Comparison of ENCODE assay signal across 11 mouse cellular contexts in genomic region chr2:152346776-152347465, GRCm38 (mm10). TPM values are rescaled to one million over a fixed set of nuclear protein-coding genes. Genes with fewer than 3 reads are reported as not detected.
A peak's percentile ranks its signal among the peaks of the same experiment; 100 is the strongest.
DNase-seq lines count a peak whose midpoint lies in the region; ATAC-seq and TF ChIP-seq lines count a peak whose summit lies in the region.
"Had no signal": no experiment of that assay in that cellular context is flagged by ENCODE, and none has a peak within 500 bp of the region (broad histone marks: within the 10 kb centered on the region; RNA-seq: fewer than 3 reads in every experiment).

No protein-coding gene starts in this region.

- no peak for TF ChIP-seq CTCF in ES-Bruce4 (IDR thresholded peaks at IDR 0.05; ENCODE audit: low read depth, low read length)
- no peak for TF ChIP-seq CTCF in liver, embryonic 14.5 days (IDR thresholded peaks at IDR 0.05; ENCODE audit: low read depth)

- peak overlapping the region; percentile 79 for H3K9ac ChIP-seq in ES-Bruce4 (ENCODE audit: low read depth, poor library complexity, severe bottlenecking)
- peak overlapping the region; percentile 62 for H3K9ac ChIP-seq in liver, embryonic 14.5 days (replicated peaks)
- no peak overlapping the region for H3K9ac ChIP-seq in hindbrain, embryonic 11.5 days (ENCODE audit: low read depth, low read length)

- H3K4me1 ChIP-seq in heart, embryonic 10.5 days: peaks cover 32% of the 10 kb centered on the region
- H3K4me1 ChIP-seq in ES-Bruce4 (ENCODE audit: control insufficient read depth, insufficient read depth, low read length): no peaks in the 10 kb centered on the region
- peaks cover 18 to 44% of the 10 kb centered on the region in 2 experiments for H3K4me1 ChIP-seq in liver, embryonic 14.5 days (replicated peaks; ENCODE audit: control insufficient read depth in 2 of 2, insufficient read depth in 2 of 2, low read length in 1 of 2)
- H3K4me1 ChIP-seq in hindbrain, embryonic 11.5 days (replicated peaks; ENCODE audit: control insufficient read depth, insufficient read depth, low read length): peaks cover 4% of the 10 kb centered on the region; the same call in 1 of the 2 replicates

- no peaks in the 10 kb centered on the region for H3K9me3 ChIP-seq in heart, embryonic 10.5 days
- H3K9me3 ChIP-seq in ES-Bruce4 (replicated peaks; ENCODE audit: control insufficient read depth, insufficient read depth, low read length, poor library complexity, severe bottlenecking): no peaks in the 10 kb centered on the region
- H3K9me3 ChIP-seq in liver, embryonic 14.5 days (ENCODE audit: control insufficient read depth, low read length): no peaks in the 10 kb centered on the region
- no peaks in the 10 kb centered on the region for H3K9me3 ChIP-seq in hindbrain, embryonic 11.5 days (ENCODE audit: control insufficient read depth, low read length)

- peak; percentile 82 for ATAC-seq in liver, embryonic 14.5 days (ENCODE audit: insufficient read depth)
- ATAC-seq in hindbrain, embryonic 11.5 days (ENCODE audit: low FRiP score): no peak

- no peak for TF ChIP-seq EP300 in ES-Bruce4 (IDR thresholded peaks at IDR 0.05; ENCODE audit: insufficient read depth, low read depth, low read length)
- peak; percentile 78 for TF ChIP-seq EP300 in liver, embryonic 14.5 days (IDR thresholded peaks at IDR 0.05; ENCODE audit: low read depth)

- peak overlapping the region; percentile 66 for H3K4me2 ChIP-seq in liver, embryonic 14.5 days (ENCODE audit: low read depth)
- H3K4me2 ChIP-seq in hindbrain, embryonic 11.5 days (replicated peaks; ENCODE audit: low read depth, low read length): no peak overlapping the region

- H3K27me3 ChIP-seq in heart, embryonic 10.5 days (ENCODE audit: insufficient read depth, poor library complexity, severe bottlenecking): peaks cover 12% of the 10 kb centered on the region
- H3K27me3 ChIP-seq in ES-Bruce4 (ENCODE audit: control insufficient read depth, insufficient read depth, low read length, poor library complexity, severe bottlenecking): no peaks in the 10 kb centered on the region
- H3K27me3 ChIP-seq in liver, embryonic 14.5 days (ENCODE audit: control insufficient read depth, insufficient read depth, low read length): no peaks in the 10 kb centered on the region
- peaks cover 7% of the 10 kb centered on the region; the same call in 1 of the 2 replicates for H3K27me3 ChIP-seq in hindbrain, embryonic 11.5 days (ENCODE audit: control insufficient read depth, insufficient read depth, low read length)

- intact Hi-C loops in heart, postnatal 10 days (cut with DNase I): no loop called here

- H3K27ac ChIP-seq in heart, embryonic 10.5 days: peak overlapping the region; percentile 69; the same call in 1 of the 2 replicates
- peak overlapping the region; percentile 42 for H3K27ac ChIP-seq in ES-Bruce4 (ENCODE audit: insufficient read depth, low read length)
- peak overlapping the region; percentile 85 for H3K27ac ChIP-seq in liver, embryonic 14.5 days
- no peak overlapping the region for H3K27ac ChIP-seq in hindbrain, embryonic 11.5 days (ENCODE audit: low read depth, low read length)

- 0 out of 2 replicates have a peak overlapping the region, but pooled peaks have one; percentile 7 for H3K4me3 ChIP-seq in heart, embryonic 10.5 days
- H3K4me3 ChIP-seq in ES-Bruce4 (ENCODE audit: low read depth, low read length): no peak overlapping the region
- H3K4me3 ChIP-seq in liver, embryonic 14.5 days (ENCODE audit: insufficient read depth in 1 of 2, low read depth in 2 of 2, low read length in 2 of 2): peak overlapping the region in 1 of 2 experiments; percentile 35; a peak in 2 of 4 replicates
- H3K4me3 ChIP-seq in hindbrain, embryonic 11.5 days (ENCODE audit: low read depth, low read length): no peak overlapping the region

- TF ChIP-seq POLR2A in ES-Bruce4 (IDR thresholded peaks at IDR 0.05; ENCODE audit: insufficient read depth, low read length): no peak

- no peak for DNase-seq in heart, embryonic 10.5 days (ENCODE audit: low spot score)
- no peak for DNase-seq in heart, postnatal 10 days
- peak; percentile 95 for DNase-seq in c-Kit-positive CD71-positive TER-119-positive erythroid progenitor cells, embryonic 14.5 days (ENCODE audit: low spot score)
- DNase-seq in liver, embryonic 14.5 days (ENCODE audit: low read depth in 3 of 3, low spot score in 3 of 3): peak; percentile 80 to 87 (median 84)
- DNase-seq in right cerebral cortex, adult 18-20 months: no peak
- DNase-seq in embryo, embryonic 9.5 days (ENCODE audit: extremely low spot score): no peak
- no peak for DNase-seq in hindbrain, embryonic 11.5 days (ENCODE audit: low spot score)
- DNase-seq: left cerebral cortex, postnatal 4 days; lung, postnatal 4 days; thymus, adult 18-20 months had no signal

- WGBS in heart, embryonic 10.5 days: 12% methylated on average over 9 of the region's 9 CpGs
- 11% methylated on average over 9 of the region's 9 CpGs for WGBS in liver, embryonic 14.5 days (ENCODE audit: insufficient replicate concordance)
- WGBS in hindbrain, embryonic 11.5 days: 46% methylated on average over 9 of the region's 9 CpGs

- no peaks in the 10 kb centered on the region for H3K36me3 ChIP-seq in heart, embryonic 10.5 days
- no peaks in the 10 kb centered on the region; the same call in 1 of the 2 replicates for H3K36me3 ChIP-seq in ES-Bruce4 (ENCODE audit: control insufficient read depth, insufficient read depth, low read length, poor library complexity, severe bottlenecking)
- H3K36me3 ChIP-seq in liver, embryonic 14.5 days (replicated peaks; ENCODE audit: control insufficient read depth, insufficient read depth, low read depth): no peaks in the 10 kb centered on the region
- H3K36me3 ChIP-seq in hindbrain, embryonic 11.5 days (ENCODE audit: control insufficient read depth, insufficient read depth, low read length): no peaks in the 10 kb centered on the region

RNA-seq across cellular contexts. Expression of gene Trib3, which starts 3.1 kb away (rescaled TPM):
- 5.1 and 5.3 TPM in 2 replicates for polyA plus RNA-seq in heart, embryonic 10.5 days (2016; fragmentation: Nextera tagmentation; extraction: Ambion mirVana)
- 1 to 10 TPM; 3.2 to 3.9 TPM for total RNA-seq in heart, postnatal 10 days (2021)
- polyA plus RNA-seq in ES-Bruce4 (2011; ENCODE audit: insufficient read depth, insufficient read length, low read depth, missing spikeins): 11.4 and 12.3 TPM in 2 replicates
- polyA plus RNA-seq in liver, embryonic 14.5 days (2012; rRNA removed): 0.54 and 0.77 TPM in 2 replicates
- polyA plus RNA-seq in liver, embryonic 14.5 days (2014; fragmentation: Nextera tagmentation; extraction: Ambion mirVana): 0.70 and 1.5 TPM in 2 replicates
- polyA plus RNA-seq in hindbrain, embryonic 11.5 days (2014; fragmentation: Nextera tagmentation; extraction: Ambion mirVana): 0.86 and 1.7 TPM in 2 replicates

RNA-seq across cellular contexts. Expression of gene Rbck1, which starts 14.5 kb away (rescaled TPM):
- 88.0 and 89.3 TPM in 2 replicates for polyA plus RNA-seq in heart, embryonic 10.5 days (2016; fragmentation: Nextera tagmentation; extraction: Ambion mirVana)
- total RNA-seq in heart, postnatal 10 days (2021): 10 to 100 TPM; 72.5 to 76.8 TPM
- polyA plus RNA-seq in ES-Bruce4 (2011; ENCODE audit: insufficient read depth, insufficient read length, low read depth, missing spikeins): 86.7 and 89.1 TPM in 2 replicates
- 49.6 and 54.5 TPM in 2 replicates for polyA plus RNA-seq in liver, embryonic 14.5 days (2012; rRNA removed)
- polyA plus RNA-seq in liver, embryonic 14.5 days (2014; fragmentation: Nextera tagmentation; extraction: Ambion mirVana): 34.3 and 38.8 TPM in 2 replicates
- polyA plus RNA-seq in hindbrain, embryonic 11.5 days (2014; fragmentation: Nextera tagmentation; extraction: Ambion mirVana): 64.7 and 70.6 TPM in 2 replicates

RNA-seq across cellular contexts. Expression of gene Nrsn2, which starts 29.5 kb away (rescaled TPM):
- 3.1 and 3.3 TPM in 2 replicates for polyA plus RNA-seq in heart, embryonic 10.5 days (2016; fragmentation: Nextera tagmentation; extraction: Ambion mirVana)
- not detected for total RNA-seq in heart, postnatal 10 days (2021)
- polyA plus RNA-seq in ES-Bruce4 (2011; ENCODE audit: insufficient read depth, insufficient read length, low read depth, missing spikeins): 1.1 TPM in 1 of 2 replicates, not detected in the other
- polyA plus RNA-seq in liver, embryonic 14.5 days (2012; rRNA removed): not detected in 2 replicates
- not detected in 2 replicates for polyA plus RNA-seq in liver, embryonic 14.5 days (2014; fragmentation: Nextera tagmentation; extraction: Ambion mirVana)
- polyA plus RNA-seq in hindbrain, embryonic 11.5 days (2014; fragmentation: Nextera tagmentation; extraction: Ambion mirVana): 8.2 and 8.5 TPM in 2 replicates

RNA-seq across cellular contexts. Expression of gene Sox12, which starts 50.9 kb away (rescaled TPM):
- polyA plus RNA-seq in heart, embryonic 10.5 days (2016; fragmentation: Nextera tagmentation; extraction: Ambion mirVana): 6.7 and 10.5 TPM in 2 replicates
- total RNA-seq in heart, postnatal 10 days (2021): 10 to 100 TPM; 26.3 to 37.8 TPM
- polyA plus RNA-seq in ES-Bruce4 (2011; ENCODE audit: insufficient read depth, insufficient read length, low read depth, missing spikeins): 27.5 and 31.3 TPM in 2 replicates
- 4.4 TPM in 2 replicates for polyA plus RNA-seq in liver, embryonic 14.5 days (2012; rRNA removed)
- 1.4 and 1.9 TPM in 2 replicates for polyA plus RNA-seq in liver, embryonic 14.5 days (2014; fragmentation: Nextera tagmentation; extraction: Ambion mirVana)
- polyA plus RNA-seq in hindbrain, embryonic 11.5 days (2014; fragmentation: Nextera tagmentation; extraction: Ambion mirVana): 18.6 and 20.7 TPM in 2 replicates

RNA-seq across cellular contexts. Expression of gene Tbc1d20, which starts 53.3 kb away (rescaled TPM):
- polyA plus RNA-seq in heart, embryonic 10.5 days (2016; fragmentation: Nextera tagmentation; extraction: Ambion mirVana): 29.6 and 34.6 TPM in 2 replicates
- 10 to 100 TPM; 61.4 to 71.4 TPM for total RNA-seq in heart, postnatal 10 days (2021)
- 27.7 and 32.3 TPM in 2 replicates for polyA plus RNA-seq in ES-Bruce4 (2011; ENCODE audit: insufficient read depth, insufficient read length, low read depth, missing spikeins)
- 9.5 and 10.1 TPM in 2 replicates for polyA plus RNA-seq in liver, embryonic 14.5 days (2012; rRNA removed)
- 5.3 and 5.7 TPM in 2 replicates for polyA plus RNA-seq in liver, embryonic 14.5 days (2014; fragmentation: Nextera tagmentation; extraction: Ambion mirVana)
- 23.7 and 24.2 TPM in 2 replicates for polyA plus RNA-seq in hindbrain, embryonic 11.5 days (2014; fragmentation: Nextera tagmentation; extraction: Ambion mirVana)

Comparison
In these comparisons a context has a peak if more than half of its experiments do, and no peak if none do; other contexts are left out.
1. DNase-seq: peak in c-Kit-positive CD71-positive TER-119-positive erythroid progenitor cells, embryonic 14.5 days (single experiment) and liver, embryonic 14.5 days (3 of 3); none in heart, embryonic 10.5 days (single experiment), heart, postnatal 10 days (0 of 2), right cerebral cortex, adult 18-20 months (single experiment), embryo, embryonic 9.5 days (single experiment) and hindbrain, embryonic 11.5 days (single experiment).